Mouse (Mus musculus): ENCODE measurements at regions not wholly inside any gene's neighbourhood (a gene's known extent, or its start where the extent isn't known, plus 50 kb on each side); places are given as distances from the start of the nearest gene placed in this dataset.

DNA sequence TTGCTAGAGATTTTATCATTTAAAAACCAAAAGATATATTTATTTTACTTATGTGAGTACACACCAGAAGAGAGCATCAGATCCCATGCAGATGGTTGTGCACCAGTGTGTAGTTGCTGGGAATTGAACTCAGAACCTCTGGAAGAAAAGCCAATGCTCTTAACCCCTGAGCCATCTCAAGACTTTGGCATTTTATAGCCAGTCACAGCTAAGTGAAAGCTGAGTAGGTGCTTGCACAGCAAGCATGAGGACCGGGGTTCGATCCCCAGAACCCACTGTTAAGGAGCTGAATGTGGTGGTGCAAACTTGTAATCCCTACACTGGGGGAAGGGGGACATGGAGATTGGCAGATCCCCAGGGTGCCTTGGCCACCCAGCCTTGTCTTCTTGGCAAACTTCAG, 325.7 kb upstream of the Runx1 start:
- WGBS = 92% methylated on average over 2 of the region's 2 CpGs
- no peak for DNase-seq
- TF ChIP-seq POLR2A (IDR thresholded peaks at IDR 0.05; ENCODE audit: low read depth, low read length) (no peak), CTCF (conservative IDR thresholded peaks at IDR 0.05; ENCODE audit: insufficient read depth, insufficient read length, low read depth, low read length) (no peak)

DNA sequence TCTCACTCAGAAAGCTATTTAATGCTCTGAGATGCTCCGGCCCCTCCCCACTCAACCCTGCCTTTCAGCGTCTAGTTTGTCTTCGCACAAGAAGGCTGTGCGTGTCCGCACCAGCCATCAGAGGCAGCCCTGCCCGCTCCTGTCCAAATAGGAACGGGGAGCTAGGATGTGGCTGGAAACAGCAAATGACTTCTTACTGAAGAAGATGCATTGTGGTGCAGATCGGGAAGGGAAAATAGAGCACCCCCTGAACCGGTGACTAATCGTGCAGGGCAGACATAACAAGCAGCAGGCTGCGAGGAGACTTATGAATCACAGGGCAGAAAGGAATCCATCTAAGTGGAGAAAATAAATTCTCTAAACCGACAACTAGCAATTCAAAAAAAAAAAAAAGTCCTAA, 324.5 kb upstream of the Runx1 start:
- no peak overlapping the region for H3K4me3 ChIP-seq (ENCODE audit: insufficient read depth, low read depth, low read length)
- H3K36me3 ChIP-seq (ENCODE audit: control insufficient read depth, insufficient read depth, low read length) = no peaks in the 10 kb centered on the region
- TF ChIP-seq POLR2A (IDR thresholded peaks at IDR 0.05; ENCODE audit: low read depth, low read length) (no peak), CTCF (conservative IDR thresholded peaks at IDR 0.05; ENCODE audit: insufficient read depth, insufficient read length, low read depth, low read length) (no peak)
- no peaks in the 10 kb centered on the region for H3K27me3 ChIP-seq (replicated peaks; ENCODE audit: control insufficient read depth, insufficient read depth, low read length)
- WGBS = 63% methylated on average over 12 of the region's 12 CpGs
- no peaks in the 10 kb centered on the region for H3K4me1 ChIP-seq (ENCODE audit: control insufficient read depth, insufficient read depth, low read length)
- DNase-seq = no peak
- H3K27ac ChIP-seq (ENCODE audit: insufficient read depth, low read depth, low read length) = no peak overlapping the region

More for the DNA sequence above, 325.7 kb upstream of the Runx1 start:
- Histone ChIP-seq H3K4me3 (ENCODE audit: insufficient read depth, low read depth, low read length) (no peak overlapping the region), H3K27me3 (replicated peaks; ENCODE audit: control insufficient read depth, insufficient read depth, low read length) (no peaks in the 10 kb centered on the region), H3K4me1 (ENCODE audit: control insufficient read depth, insufficient read depth, low read length) (no peaks in the 10 kb centered on the region), H3K27ac (ENCODE audit: insufficient read depth, low read depth, low read length) (no peak overlapping the region), H3K36me3 (ENCODE audit: control insufficient read depth, insufficient read depth, low read length) (no peaks in the 10 kb centered on the region)

DNA sequence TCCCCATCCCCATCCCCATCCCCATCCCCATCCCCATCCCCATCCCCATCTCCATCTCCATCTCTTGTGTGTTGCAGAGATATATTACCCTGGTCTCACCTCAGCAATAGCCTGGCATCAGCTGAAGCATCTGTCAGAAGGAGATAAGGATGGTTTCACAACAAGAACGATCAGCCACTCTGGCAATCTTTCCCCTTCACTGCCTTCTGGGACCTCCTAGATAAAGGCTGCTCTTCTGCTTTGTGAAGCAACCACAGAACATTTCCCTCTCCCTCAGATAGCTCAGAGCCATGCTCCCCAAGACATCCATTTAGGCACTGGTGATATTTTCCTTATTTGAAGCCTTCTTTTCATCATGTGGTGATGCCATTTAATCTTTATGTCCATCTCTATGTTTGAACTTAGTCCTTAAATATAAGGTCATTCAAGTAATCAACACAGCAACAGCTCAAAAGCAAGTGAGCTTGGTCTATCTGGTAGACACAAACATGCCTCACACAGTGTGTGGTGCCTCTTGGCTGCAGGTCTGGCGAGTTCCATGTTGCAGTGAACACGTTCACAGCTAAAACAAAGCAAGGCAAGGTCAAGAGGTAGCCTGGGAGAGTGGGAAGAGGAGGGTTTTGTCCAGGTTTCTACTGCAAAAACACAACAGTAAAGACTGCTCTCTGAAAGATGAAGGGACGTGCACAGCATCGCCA, 321.7 kb upstream of the Runx1 start:
- TF ChIP-seq CTCF (conservative IDR thresholded peaks at IDR 0.05; ENCODE audit: insufficient read depth, insufficient read length, low read depth, low read length) = no peak
- TF ChIP-seq POLR2A (IDR thresholded peaks at IDR 0.05; ENCODE audit: low read depth, low read length) = no peak
- Histone ChIP-seq H3K36me3 (ENCODE audit: control insufficient read depth, insufficient read depth, low read length) (no peaks in the 10 kb centered on the region), H3K4me3 (ENCODE audit: insufficient read depth, low read depth, low read length) (no peak overlapping the region), H3K27me3 (replicated peaks; ENCODE audit: control insufficient read depth, insufficient read depth, low read length) (no peaks in the 10 kb centered on the region), H3K27ac (ENCODE audit: insufficient read depth, low read depth, low read length) (no peak overlapping the region), H3K4me1 (ENCODE audit: control insufficient read depth, insufficient read depth, low read length) (no peaks in the 10 kb centered on the region)
- 80% methylated on average over 5 of the region's 5 CpGs for WGBS
- DNase-seq = no peak

DNA sequence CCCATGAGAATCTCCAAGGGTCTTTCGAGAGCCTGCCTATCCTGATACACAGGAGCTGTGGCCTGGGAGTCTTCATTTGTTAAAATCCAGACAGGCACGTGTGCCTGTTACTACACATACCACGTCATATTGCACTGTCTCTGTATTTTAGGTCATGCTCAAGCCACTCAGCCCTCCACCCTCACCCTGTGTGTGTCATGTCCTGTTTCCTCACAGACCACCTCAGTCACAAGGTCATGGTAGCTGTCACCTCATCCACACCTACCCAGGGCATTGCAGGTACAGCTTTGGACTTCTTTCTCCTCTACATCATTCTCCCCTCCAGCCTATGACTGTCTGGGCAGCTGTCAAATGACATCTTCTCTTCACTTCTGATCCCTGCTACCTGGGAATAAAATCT, 320.9 kb upstream of the Runx1 start:
- no peak for DNase-seq
- no peaks in the 10 kb centered on the region for H3K27me3 ChIP-seq (replicated peaks; ENCODE audit: control insufficient read depth, insufficient read depth, low read length)
- no peaks in the 10 kb centered on the region for H3K4me1 ChIP-seq (ENCODE audit: control insufficient read depth, insufficient read depth, low read length)
- WGBS = 78% methylated on average over 3 of the region's 3 CpGs
- no peak for TF ChIP-seq POLR2A (IDR thresholded peaks at IDR 0.05; ENCODE audit: low read depth, low read length)
- no peak overlapping the region for H3K27ac ChIP-seq (ENCODE audit: insufficient read depth, low read depth, low read length)
- H3K4me3 ChIP-seq (ENCODE audit: insufficient read depth, low read depth, low read length) = no peak overlapping the region
- H3K36me3 ChIP-seq (ENCODE audit: control insufficient read depth, insufficient read depth, low read length) = no peaks in the 10 kb centered on the region

DNA sequence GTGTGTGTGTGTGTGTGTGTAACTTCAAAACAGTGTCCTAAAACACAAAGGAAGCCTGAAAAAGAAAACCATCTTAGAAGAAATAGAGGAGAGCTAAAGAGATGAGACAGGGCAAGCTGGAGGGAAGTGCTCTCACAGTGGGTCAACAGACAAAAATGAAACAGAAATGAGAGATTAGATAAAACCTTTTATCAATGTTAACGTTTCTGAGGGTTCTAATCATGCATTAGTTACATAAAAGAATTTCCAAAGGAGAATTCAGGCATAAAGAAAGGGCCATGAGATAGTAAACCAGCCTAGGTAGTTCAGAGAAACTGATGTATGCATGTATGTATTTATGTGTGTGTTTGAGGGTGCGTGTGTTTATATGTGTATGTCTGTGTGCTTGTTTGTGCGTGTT, 319.7 kb upstream of the Runx1 start:
- Histone ChIP-seq H3K27me3 (replicated peaks; ENCODE audit: control insufficient read depth, insufficient read depth, low read length) (no peaks in the 10 kb centered on the region), H3K27ac (ENCODE audit: insufficient read depth, low read depth, low read length) (no peak overlapping the region), H3K4me1 (ENCODE audit: control insufficient read depth, insufficient read depth, low read length) (no peaks in the 10 kb centered on the region), H3K4me3 (ENCODE audit: insufficient read depth, low read depth, low read length) (no peak overlapping the region), H3K36me3 (ENCODE audit: control insufficient read depth, insufficient read depth, low read length) (no peaks in the 10 kb centered on the region)
- 81% methylated on average over 3 of the region's 3 CpGs for WGBS
- TF ChIP-seq CTCF (conservative IDR thresholded peaks at IDR 0.05; ENCODE audit: insufficient read depth, insufficient read length, low read depth, low read length) (no peak), POLR2A (IDR thresholded peaks at IDR 0.05; ENCODE audit: low read depth, low read length) (no peak)
- no peak for DNase-seq

DNA sequence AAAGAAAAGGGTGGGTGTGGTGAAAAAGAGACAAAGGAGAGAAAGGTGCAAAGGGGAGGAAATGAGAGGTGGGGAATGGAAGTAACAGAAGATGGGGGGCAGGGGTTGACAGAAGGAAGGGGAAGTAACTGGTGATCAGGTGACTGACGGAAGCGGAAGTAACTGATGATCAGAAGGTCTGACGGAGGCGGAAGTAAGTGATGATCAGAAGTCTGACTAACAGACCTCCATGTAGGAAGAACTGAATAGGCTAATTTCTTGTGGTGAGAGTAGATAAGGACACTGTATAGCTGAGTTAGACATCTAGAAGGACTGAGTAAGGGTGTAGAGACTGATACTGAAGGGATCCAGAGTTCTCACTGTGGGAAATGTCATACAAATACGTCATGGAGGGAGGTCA, 318.1 kb upstream of the Runx1 start:
- Histone ChIP-seq H3K27ac (ENCODE audit: insufficient read depth, low read depth, low read length) (no peak overlapping the region), H3K4me3 (ENCODE audit: insufficient read depth, low read depth, low read length) (no peak overlapping the region), H3K4me1 (ENCODE audit: control insufficient read depth, insufficient read depth, low read length) (no peaks in the 10 kb centered on the region), H3K27me3 (replicated peaks; ENCODE audit: control insufficient read depth, insufficient read depth, low read length) (no peaks in the 10 kb centered on the region), H3K36me3 (ENCODE audit: control insufficient read depth, insufficient read depth, low read length) (no peaks in the 10 kb centered on the region)
- no peak for TF ChIP-seq CTCF (conservative IDR thresholded peaks at IDR 0.05; ENCODE audit: insufficient read depth, insufficient read length, low read depth, low read length)
- no peak for TF ChIP-seq POLR2A (IDR thresholded peaks at IDR 0.05; ENCODE audit: low read depth, low read length)
- DNase-seq = no peak
- WGBS = 88% methylated on average over 5 of the region's 5 CpGs

DNA sequence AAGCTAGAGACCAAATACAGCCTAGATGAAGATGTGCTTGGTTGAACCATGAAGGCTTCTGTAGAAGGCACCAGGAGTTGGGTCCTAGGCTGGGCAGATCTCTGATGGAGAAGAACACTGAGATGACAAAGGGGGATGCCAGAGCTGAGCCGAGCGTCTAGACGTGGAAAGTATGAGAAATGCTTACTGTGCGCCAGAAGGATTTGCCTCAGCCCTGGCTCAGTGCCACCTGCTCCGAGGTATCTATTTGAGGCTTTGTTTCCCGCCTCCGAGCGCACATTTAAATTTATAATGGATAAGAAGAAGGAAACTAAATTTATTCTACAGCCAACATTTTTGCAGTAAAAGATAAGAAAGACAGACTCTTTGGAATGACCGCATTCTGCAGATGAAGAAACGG, 317.2 kb upstream of the Runx1 start:
- no peaks in the 10 kb centered on the region for H3K36me3 ChIP-seq (ENCODE audit: control insufficient read depth, insufficient read depth, low read length)
- H3K4me1 ChIP-seq (ENCODE audit: control insufficient read depth, insufficient read depth, low read length) = no peaks in the 10 kb centered on the region
- H3K4me3 ChIP-seq (ENCODE audit: insufficient read depth, low read depth, low read length) = no peak overlapping the region
- TF ChIP-seq CTCF (conservative IDR thresholded peaks at IDR 0.05; ENCODE audit: insufficient read depth, insufficient read length, low read depth, low read length) = no peak
- no peak for TF ChIP-seq POLR2A (IDR thresholded peaks at IDR 0.05; ENCODE audit: low read depth, low read length)
- no peaks in the 10 kb centered on the region for H3K27me3 ChIP-seq (replicated peaks; ENCODE audit: control insufficient read depth, insufficient read depth, low read length)
- no peak for DNase-seq
- no peak overlapping the region for H3K27ac ChIP-seq (ENCODE audit: insufficient read depth, low read depth, low read length)
- WGBS = 80% methylated on average over 10 of the region's 10 CpGs

All from kidney, adult 2 months (tissue).